Mouse (Mus musculus): Measurements from ENCODE around the gene Dennd4a. TPM values are rescaled to one million over a fixed set of nuclear protein-coding genes. Genes with fewer than 3 reads are reported as not detected.

Gene Dennd4a
- polyA plus RNA-seq, 1 experiment: not detected

DNA sequence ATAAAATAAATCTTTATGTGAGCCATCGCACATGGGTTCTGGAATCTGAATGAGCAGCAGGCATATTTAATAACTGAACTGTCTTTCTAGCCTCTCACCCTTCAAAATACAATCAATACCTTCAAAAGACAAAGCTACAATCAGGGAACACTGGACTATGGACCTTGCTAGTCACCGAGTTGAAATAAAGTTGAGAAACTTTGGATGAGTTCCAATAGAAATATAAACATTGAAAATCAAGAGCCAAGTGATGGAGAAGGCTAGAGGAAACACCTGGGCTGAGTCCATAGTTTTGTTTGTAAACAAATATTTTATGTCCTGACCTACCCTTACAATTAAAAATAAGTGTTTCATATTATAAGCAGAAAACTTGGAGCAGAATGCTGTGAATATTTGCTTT lies 102.8 kb downstream of the Dennd4a start:
- TF ChIP-seq CTCF (IDR thresholded peaks at IDR 0.05; ENCODE audit: insufficient read depth, low read depth, low read length) (no peak), POLR2A (IDR thresholded peaks at IDR 0.05; ENCODE audit: insufficient read depth, low read depth, low read length) (no peak)
- H3K4me1 ChIP-seq (ENCODE audit: control insufficient read depth, insufficient read depth, low read length): no peaks in the 10 kb centered on the region
- H3K27ac ChIP-seq (ENCODE audit: insufficient read depth, low read depth, low read length): no peak overlapping the region
- WGBS: 90% methylated on average over 2 of the region's 2 CpGs
- H3K4me3 ChIP-seq (ENCODE audit: insufficient read depth, low read depth, low read length): no peak overlapping the region

DNA sequence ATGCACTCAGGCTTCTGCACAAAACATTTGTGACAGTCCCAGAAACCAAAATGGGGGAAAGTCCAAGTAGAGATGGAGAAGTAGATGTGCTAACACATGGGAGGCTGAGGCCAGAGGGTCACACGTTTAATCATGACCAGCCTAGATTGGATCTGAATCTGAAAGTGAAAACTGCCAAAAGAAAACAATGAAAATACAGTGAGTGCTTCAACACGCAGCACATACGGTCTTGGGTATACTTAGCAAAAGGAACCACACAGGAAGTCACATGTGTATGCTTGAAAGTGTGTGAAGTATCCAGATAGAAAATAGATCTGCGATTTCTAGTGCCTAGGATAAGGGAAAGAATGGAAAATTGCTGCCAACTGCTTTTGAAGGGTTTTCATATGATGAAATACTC lies 103.5 kb downstream of the Dennd4a start:
- WGBS: 82% methylated on average over 4 of the region's 4 CpGs
- TF ChIP-seq POLR2A (IDR thresholded peaks at IDR 0.05; ENCODE audit: insufficient read depth, low read depth, low read length): no peak
- TF ChIP-seq CTCF (IDR thresholded peaks at IDR 0.05; ENCODE audit: insufficient read depth, low read depth, low read length): no peak
- Histone ChIP-seq H3K4me1 (ENCODE audit: control insufficient read depth, insufficient read depth, low read length) (no peaks in the 10 kb centered on the region), H3K27ac (ENCODE audit: insufficient read depth, low read depth, low read length) (no peak overlapping the region), H3K4me3 (ENCODE audit: insufficient read depth, low read depth, low read length) (no peak overlapping the region)

DNA sequence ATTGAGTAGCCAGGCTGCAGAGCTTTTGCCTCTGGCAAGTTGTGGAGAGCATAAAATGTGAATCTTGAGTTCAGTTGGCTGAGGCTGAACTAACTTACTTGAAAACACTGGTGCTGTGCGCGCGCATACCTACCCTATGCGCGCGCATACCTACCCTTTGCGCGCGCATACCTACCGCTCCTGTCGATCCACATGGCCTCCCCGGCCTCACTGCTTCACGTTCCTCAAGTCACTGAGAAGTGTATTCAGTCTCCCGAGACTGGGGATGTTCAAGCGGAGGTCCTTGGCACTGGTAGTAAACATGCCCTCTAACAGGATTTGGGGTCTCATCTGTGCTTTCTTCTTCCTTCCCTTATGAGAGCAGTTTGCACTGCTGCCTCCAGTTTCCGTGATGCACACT lies 107.4 kb downstream of the Dennd4a start:
- no peak overlapping the region for H3K4me3 ChIP-seq (ENCODE audit: insufficient read depth, low read depth, low read length)
- H3K27ac ChIP-seq (ENCODE audit: insufficient read depth, low read depth, low read length): no peak overlapping the region
- TF ChIP-seq CTCF (IDR thresholded peaks at IDR 0.05; ENCODE audit: insufficient read depth, low read depth, low read length) (no peak), POLR2A (IDR thresholded peaks at IDR 0.05; ENCODE audit: insufficient read depth, low read depth, low read length) (no peak)
- 65% methylated on average over 16 of the region's 16 CpGs for WGBS
- no peaks in the 10 kb centered on the region for H3K4me1 ChIP-seq (ENCODE audit: control insufficient read depth, insufficient read depth, low read length)

DNA sequence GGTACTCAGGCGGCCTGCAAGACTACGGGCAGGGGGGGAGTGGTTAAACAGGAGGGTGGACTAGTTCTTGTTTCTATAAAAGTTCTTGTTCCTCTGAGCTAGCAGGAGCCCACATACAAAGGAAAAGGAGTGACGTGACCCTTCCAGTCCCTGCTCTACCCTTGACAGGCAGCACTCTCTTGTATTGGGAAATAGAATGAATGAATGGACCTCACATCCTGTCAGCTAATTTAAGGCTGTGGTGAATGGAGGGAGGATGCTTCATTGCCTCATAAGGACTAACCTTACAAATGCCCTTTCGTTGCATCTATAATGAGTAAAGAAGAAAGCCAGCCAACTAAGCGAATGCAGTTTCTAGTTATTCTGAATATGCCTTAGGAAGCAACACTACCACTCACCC lies 114.6 kb downstream of the Dennd4a start:
- 53% methylated on average over 5 of the region's 5 CpGs for WGBS
- Histone ChIP-seq H3K4me3 (ENCODE audit: insufficient read depth, low read depth, low read length) (no peak overlapping the region), H3K4me1 (ENCODE audit: control insufficient read depth, insufficient read depth, low read length) (no peaks in the 10 kb centered on the region), H3K27ac (ENCODE audit: insufficient read depth, low read depth, low read length) (no peak overlapping the region)
- TF ChIP-seq CTCF (IDR thresholded peaks at IDR 0.05; ENCODE audit: insufficient read depth, low read depth, low read length): no peak
- TF ChIP-seq POLR2A (IDR thresholded peaks at IDR 0.05; ENCODE audit: insufficient read depth, low read depth, low read length): no peak

DNA sequence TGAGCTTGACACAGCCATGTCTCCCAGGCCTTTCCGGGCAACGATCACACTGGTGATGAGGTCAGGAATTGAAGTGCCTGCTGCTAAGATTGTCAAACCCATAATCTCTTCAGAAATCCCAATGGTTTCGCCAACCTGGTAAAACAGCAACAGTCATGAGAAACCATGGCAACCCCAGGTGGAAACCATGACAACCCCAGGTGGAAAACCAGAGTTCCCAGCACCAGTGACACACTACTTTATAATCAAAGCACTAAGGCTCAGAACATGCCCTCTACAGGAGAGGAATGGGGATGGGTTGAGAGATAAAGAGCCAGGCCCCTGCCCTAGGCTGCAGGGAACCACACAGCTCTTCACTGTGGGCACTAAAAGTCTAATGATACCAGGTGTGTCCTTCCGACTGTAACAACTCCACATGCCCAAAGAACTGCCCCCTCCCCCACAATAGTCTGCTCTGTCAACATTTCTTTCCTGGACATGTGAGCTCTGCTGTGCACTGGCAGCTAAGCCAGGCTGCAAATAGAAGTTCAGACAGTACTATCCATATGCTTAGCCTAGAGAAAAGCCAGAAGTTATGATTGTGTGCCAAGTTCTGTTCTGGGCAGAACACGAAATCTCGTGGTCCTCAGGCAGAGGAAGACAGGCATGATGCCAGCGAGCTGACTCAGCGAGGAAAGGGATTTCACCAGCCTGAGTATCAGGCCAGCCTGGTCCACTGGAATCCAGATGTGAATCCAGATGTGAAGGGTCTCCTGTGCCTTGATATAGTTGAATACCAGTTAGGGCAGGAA lies 115.3 kb downstream of the Dennd4a start:
- H3K4me1 ChIP-seq (ENCODE audit: control insufficient read depth, insufficient read depth, low read length): no peaks in the 10 kb centered on the region
- 39% methylated on average over 8 of the region's 8 CpGs for WGBS
- H3K4me3 ChIP-seq (ENCODE audit: insufficient read depth, low read depth, low read length): no peak overlapping the region
- no peak overlapping the region for H3K27ac ChIP-seq (ENCODE audit: insufficient read depth, low read depth, low read length)
- TF ChIP-seq POLR2A (IDR thresholded peaks at IDR 0.05; ENCODE audit: insufficient read depth, low read depth, low read length): no peak
- no peak for TF ChIP-seq CTCF (IDR thresholded peaks at IDR 0.05; ENCODE audit: insufficient read depth, low read depth, low read length)

DNA sequence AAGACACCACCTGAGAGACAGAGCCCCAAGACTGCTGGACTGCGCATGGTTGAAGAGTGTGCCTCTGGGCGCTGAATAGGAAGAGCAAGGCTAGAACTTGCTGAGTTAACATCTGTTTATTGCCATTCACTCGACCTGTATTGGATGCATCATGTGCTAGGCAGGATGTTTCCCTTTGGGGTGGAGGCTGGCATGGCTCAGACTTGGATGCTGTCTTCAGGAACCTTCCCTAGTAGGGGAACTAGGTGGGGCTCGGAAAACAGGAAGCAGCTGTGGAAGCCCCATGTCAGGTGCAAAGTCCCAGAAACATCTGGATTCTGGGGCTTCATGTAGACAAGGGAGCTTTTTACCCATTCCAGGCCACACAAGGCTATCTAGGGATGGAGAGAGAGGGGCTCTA lies 119.1 kb downstream of the Dennd4a start:
- Histone ChIP-seq H3K4me3 (ENCODE audit: insufficient read depth, low read depth, low read length) (no peak overlapping the region), H3K27ac (ENCODE audit: insufficient read depth, low read depth, low read length) (no peak overlapping the region), H3K4me1 (ENCODE audit: control insufficient read depth, insufficient read depth, low read length) (no peaks in the 10 kb centered on the region)
- TF ChIP-seq POLR2A (IDR thresholded peaks at IDR 0.05; ENCODE audit: insufficient read depth, low read depth, low read length): no peak
- no peak for TF ChIP-seq CTCF (IDR thresholded peaks at IDR 0.05; ENCODE audit: insufficient read depth, low read depth, low read length)
- WGBS: 79% methylated on average over 4 of the region's 4 CpGs

DNA sequence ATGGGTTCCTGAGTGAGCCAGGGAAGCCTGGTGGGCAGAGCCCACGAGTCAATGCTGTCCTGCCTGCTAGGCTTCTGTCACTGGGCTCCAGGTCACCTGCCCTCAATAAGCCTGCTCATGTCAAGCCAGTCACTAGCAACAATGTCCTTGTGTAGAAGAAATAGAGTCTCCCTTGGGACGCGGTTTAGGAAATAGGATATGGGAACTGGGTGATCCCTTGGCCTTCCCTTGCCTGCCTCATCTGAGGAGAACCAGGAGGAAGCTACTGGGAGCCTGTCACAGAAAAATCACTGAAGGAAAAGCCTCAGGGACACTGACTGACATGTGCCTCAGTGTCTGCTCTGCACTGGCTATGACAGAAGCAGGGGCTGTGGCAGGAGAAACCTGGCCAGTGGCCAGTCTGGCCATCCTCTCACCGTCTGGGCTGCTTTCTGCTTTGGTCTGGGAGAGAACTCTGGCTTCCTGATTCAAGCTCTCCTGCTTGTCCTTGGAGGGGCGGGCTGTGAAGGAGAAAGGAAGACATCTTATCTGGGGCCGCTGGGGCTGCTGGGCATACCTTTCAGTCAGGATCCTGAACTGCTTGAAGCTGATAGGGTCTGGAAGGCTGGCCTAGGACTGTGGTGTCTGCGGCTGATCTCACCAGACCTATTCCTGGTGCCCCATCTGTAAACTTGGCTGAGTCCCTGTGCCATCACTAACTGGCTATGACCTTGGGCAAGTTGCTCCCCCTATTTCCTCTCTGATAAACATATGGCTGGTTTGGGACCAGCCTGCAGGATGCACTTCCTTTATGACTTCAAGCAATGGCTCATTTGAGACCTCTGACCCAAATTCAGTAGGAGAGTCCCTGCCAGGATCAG lies 120.8 kb downstream of the Dennd4a start:
- TF ChIP-seq CTCF (IDR thresholded peaks at IDR 0.05; ENCODE audit: insufficient read depth, low read depth, low read length): no peak
- TF ChIP-seq POLR2A (IDR thresholded peaks at IDR 0.05; ENCODE audit: insufficient read depth, low read depth, low read length): no peak
- 80% methylated on average over 7 of the region's 7 CpGs for whole genome bisulfite sequencing
- H3K4me3 ChIP-seq (ENCODE audit: insufficient read depth, low read depth, low read length): no peak overlapping the region

DNA sequence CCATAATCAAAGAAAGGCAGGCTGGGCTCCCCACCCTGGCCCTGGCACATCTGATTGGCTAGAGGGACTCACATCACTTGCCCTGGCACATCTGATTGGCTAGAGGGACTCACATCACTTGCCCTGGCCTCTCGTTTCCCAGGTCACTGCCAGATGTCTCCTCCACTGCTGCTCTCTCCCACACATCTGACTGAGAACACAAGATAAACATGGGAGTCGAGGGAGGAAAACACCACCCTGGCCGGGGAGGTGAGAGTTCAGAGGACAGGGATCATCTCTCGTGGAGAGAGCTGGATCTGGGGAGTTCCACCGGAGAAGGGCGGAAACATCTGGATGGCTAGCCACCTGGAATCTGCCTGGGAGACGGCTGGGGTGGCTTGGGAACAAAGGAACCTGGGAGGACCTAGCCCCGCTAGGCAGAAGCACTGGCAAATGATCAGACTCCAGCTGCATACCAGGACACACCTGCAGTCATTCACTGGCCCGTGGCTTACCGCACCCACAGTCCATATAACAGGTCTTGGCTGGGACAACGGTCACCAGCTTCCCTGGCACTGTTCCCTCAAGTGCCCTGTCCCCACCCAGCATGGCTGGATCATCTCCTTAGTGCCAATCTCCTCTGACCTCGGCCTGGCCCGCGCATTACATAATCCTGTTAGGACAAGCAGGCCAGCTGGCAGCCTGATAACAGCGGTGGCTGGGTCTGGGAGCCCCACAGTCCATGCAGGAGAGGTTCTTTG lies 123.0 kb downstream of the Dennd4a start:
- WGBS: 58% methylated on average over 15 of the region's 15 CpGs

More for the DNA sequence above, 120.8 kb downstream of the Dennd4a start:
- no peaks in the 10 kb centered on the region for H3K4me1 ChIP-seq (ENCODE audit: control insufficient read depth, insufficient read depth, low read length)
- H3K27ac ChIP-seq (ENCODE audit: insufficient read depth, low read depth, low read length): no peak overlapping the region

More for the DNA sequence above, 123.0 kb downstream of the Dennd4a start:
- no peak overlapping the region for H3K27ac ChIP-seq (ENCODE audit: insufficient read depth, low read depth, low read length)
- TF ChIP-seq CTCF (IDR thresholded peaks at IDR 0.05; ENCODE audit: insufficient read depth, low read depth, low read length): no peak
- TF ChIP-seq POLR2A (IDR thresholded peaks at IDR 0.05; ENCODE audit: insufficient read depth, low read depth, low read length): no peak
- no peak overlapping the region for H3K4me3 ChIP-seq (ENCODE audit: insufficient read depth, low read depth, low read length)
- H3K4me1 ChIP-seq (ENCODE audit: control insufficient read depth, insufficient read depth, low read length): no peaks in the 10 kb centered on the region
